Mouse (Mus musculus) skeletal muscle tissue, postnatal 0 days (tissue): ENCODE results near the gene Lfng. TPM values are rescaled to one million over a fixed set of nuclear protein-coding genes. Genes with fewer than 3 reads are reported as not detected.

Experiments used
- polyA plus RNA-seq: library from polyadenylated mRNA; unstranded; fragments of >200 nt; fragmentation: Nextera tagmentation; extraction: Ambion mirVana; gene quantifications from 2 replicates; pipeline ENCODE4 v1.2.1, GENCODE M21; 2015

The Lfng gene
- 8.6 and 8.9 TPM in 2 replicates for polyA plus RNA-seq

DNA sequence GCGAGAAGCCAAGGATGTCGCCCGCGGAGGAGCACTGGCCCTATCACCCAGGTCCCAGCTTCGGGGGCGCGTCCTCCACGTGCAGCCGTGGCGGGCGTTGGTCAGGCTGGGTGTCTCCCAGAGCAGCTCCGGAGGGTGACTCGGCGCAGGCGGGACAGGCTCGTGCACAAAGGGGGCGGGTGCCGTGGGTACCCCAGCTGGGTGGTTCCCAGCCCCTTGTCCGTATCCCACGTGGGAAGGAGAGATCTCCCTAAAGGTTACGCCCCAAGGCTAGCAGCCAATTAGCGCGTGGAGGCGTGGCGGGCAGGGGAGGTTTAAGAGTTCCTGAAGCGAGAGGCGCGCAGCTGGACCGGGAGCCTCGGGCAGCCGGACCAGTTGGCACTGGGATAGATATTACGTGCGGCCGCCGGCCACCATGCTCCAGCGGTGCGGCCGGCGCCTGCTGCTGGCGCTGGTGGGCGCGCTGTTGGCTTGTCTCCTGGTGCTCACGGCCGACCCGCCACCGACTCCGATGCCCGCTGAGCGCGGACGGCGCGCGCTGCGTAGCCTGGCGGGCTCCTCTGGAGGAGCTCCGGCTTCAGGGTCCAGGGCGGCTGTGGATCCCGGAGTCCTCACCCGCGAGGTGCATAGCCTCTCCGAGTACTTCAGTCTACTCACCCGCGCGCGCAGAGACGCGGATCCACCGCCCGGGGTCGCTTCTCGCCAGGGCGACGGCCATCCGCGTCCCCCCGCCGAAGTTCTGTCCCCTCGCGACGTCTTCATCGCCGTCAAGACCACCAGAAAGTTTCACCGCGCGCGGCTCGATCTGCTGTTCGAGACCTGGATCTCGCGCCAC, at the start of gene Lfng:
TSS of gene Lfng (plus strand) at position 320 of the 835 bp plus-strand sequence.

DNA sequence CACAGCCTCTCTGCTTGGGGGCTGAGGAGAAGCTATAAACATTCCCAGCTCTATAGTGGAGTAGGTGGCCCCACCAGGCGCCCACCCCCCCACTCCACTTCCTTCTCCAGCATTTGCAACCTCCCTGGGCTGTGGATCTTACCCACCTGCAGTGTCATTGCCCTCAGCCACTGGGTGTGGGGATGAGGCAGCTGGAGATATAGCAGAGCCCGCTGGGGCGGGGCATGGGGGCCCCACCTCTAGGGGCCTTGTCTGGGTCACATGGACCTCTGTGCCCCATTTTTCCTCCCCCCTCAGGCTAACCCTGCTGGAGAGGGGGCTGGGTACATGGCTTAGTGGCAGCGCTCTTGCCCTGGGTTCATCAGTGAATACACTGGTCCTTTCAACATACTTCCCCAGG, 42.2 kb upstream of the Lfng start, which contains the start of gene Grifin:
TSS of gene Grifin (minus strand) at position 176 of the 400 bp plus-strand sequence.

GRCm38 (mm10) chr5:140648519-140649100, 41.5 kb downstream of the Lfng start, which contains the start of gene Ttyh3:
Ttyh3 (minus strand) TSS chr5:140649031.

Other genes starting within 250 kb of the Lfng start
- gene Snx8, start 218.1 kb upstream of the Lfng start, polyA plus RNA-seq: 14.0 and 14.4 TPM in 2 replicates
- 46.8 and 61.6 TPM in 2 replicates for gene Eif3b, start 188.0 kb upstream of the Lfng start, polyA plus RNA-seq
- gene Gm4869, start 161.7 kb upstream of the Lfng start, polyA plus RNA-seq: not detected in 2 replicates
- gene Chst12, start 101.8 kb upstream of the Lfng start, polyA plus RNA-seq: 12.9 and 17.9 TPM in 2 replicates
- gene Grifin, start 42.2 kb upstream of the Lfng start, polyA plus RNA-seq: not detected in 2 replicates
- 11.2 and 13.3 TPM in 2 replicates for gene Ttyh3, start 41.7 kb downstream of the Lfng start, polyA plus RNA-seq
- 5.9 and 6.1 TPM in 2 replicates for gene Iqce, start 95.1 kb downstream of the Lfng start, polyA plus RNA-seq
- gene Brat1, start 97.7 kb downstream of the Lfng start, polyA plus RNA-seq: 10.3 and 10.4 TPM in 2 replicates
- 0.61 and 1.0 TPM in 2 replicates for gene Amz1, start 116.8 kb downstream of the Lfng start, polyA plus RNA-seq
- gene Gna12, start 223.1 kb downstream of the Lfng start, polyA plus RNA-seq: 11.6 and 14.0 TPM in 2 replicates